Mouse (Mus musculus): ENCODE measurements around the gene Triobp. TPM values are rescaled to one million over a fixed set of nuclear protein-coding genes. Genes with fewer than 3 reads are reported as not detected.

Triobp gene
- polyA plus RNA-seq, 1 experiment from 2014 or later = 46.5 TPM

DNA sequence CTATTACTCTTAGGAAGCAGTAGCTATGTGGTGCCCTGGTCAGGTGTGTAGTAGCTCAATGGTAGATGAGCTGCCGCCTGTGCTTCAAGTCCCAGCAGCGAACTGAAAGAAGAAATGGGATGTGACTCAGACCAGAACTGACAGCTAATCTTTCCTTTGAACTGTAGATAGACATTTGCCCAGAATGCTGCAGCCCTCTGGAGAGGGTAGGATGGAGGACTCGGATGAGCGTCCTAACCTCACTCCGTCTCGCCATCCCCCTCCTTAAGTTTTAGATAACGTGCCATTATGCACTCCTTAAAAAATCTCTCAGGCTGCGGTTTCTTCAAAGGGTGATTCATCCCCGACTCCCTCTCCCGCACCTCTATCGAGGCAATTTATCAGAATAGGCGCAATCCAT, 27.6 kb upstream of the Triobp start:
- ATAC-seq (ENCODE audit: low FRiP score, low TSS enrichment) (no peak), DNase-seq (no peak)
- Histone ChIP-seq H3K4me2 (ENCODE audit: low read length) (no peak overlapping the region), H3K9ac (replicated peaks; ENCODE audit: low read length) (no peak overlapping the region), H3K4me1 (ENCODE audit: control insufficient read depth, insufficient read depth, low read length) (peaks cover 18% of the 10 kb centered on the region), H3K36me3 (ENCODE audit: control insufficient read depth, insufficient read depth, low read length) (peaks cover 21% of the 10 kb centered on the region), H3K27me3 (ENCODE audit: control insufficient read depth, insufficient read depth, low read length) (no peaks in the 10 kb centered on the region), H3K4me3 (replicated peaks; ENCODE audit: low read depth, low read length) (no peak overlapping the region), H3K9me3 (ENCODE audit: control insufficient read depth, low read length) (no peaks in the 10 kb centered on the region), H3K27ac (replicated peaks; ENCODE audit: low read depth, low read length) (no peak overlapping the region)
- WGBS = 82% methylated on average over 12 of the region's 12 CpGs

DNA sequence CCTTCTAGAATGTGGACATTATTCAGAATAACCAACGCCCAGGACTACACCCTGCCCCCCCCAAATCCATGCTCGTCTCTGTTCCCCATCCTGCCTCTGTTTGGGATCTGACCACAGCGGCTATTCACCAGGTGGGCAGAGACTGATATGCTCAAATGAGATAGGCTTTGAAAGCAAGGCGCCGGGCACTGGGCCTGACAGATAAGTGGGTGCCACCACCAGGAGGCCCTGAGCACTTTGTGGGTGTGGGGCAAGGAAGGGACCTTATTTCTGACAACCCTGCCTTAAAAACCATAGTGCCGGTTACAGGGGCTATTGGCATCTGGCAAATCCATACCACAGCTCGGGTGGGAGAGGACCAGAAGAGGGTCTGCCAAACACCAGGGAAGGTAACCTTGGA, 24.8 kb upstream of the Triobp start:
- H3K9ac ChIP-seq (replicated peaks; ENCODE audit: low read length) = no peak overlapping the region
- ATAC-seq (ENCODE audit: low FRiP score, low TSS enrichment) = no peak

DNA sequence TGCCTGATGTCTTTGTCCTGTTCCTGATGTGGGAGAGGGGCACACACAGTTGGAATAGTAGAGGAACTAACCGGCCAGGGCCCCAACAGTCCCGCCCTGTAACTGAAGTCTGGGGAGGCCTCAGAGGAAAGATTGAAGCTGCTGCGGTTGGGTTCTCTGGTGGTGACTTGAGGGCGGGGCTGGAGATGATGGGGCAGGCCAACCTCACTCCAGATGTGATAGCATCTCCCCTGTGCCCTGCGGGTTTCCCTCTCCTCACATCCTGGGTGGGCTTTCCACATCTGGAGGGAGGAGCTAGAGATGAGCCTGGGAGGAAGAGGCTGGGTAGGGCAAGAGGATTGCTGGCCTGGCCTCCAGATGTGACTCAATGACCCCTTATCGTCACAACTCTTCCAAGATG, 23.9 kb upstream of the Triobp start:
- Histone ChIP-seq H3K27ac (replicated peaks; ENCODE audit: low read depth, low read length) (no peak overlapping the region), H3K36me3 (ENCODE audit: control insufficient read depth, insufficient read depth, low read length) (peaks cover 13% of the 10 kb centered on the region), H3K9me3 (ENCODE audit: control insufficient read depth, low read length) (no peaks in the 10 kb centered on the region), H3K4me1 (ENCODE audit: control insufficient read depth, insufficient read depth, low read length) (peaks cover 13% of the 10 kb centered on the region), H3K4me2 (ENCODE audit: low read length) (no peak overlapping the region), H3K27me3 (ENCODE audit: control insufficient read depth, insufficient read depth, low read length) (peaks cover 4% of the 10 kb centered on the region; the same call in 1 of the 2 replicates), H3K4me3 (replicated peaks; ENCODE audit: low read depth, low read length) (no peak overlapping the region), H3K9ac (replicated peaks; ENCODE audit: low read length) (no peak overlapping the region)
- ATAC-seq (ENCODE audit: low FRiP score, low TSS enrichment) = no peak
- WGBS = 79% methylated on average over 6 of the region's 6 CpGs
- no peak for DNase-seq

More for the DNA sequence above, 24.8 kb upstream of the Triobp start:
- no peak for DNase-seq
- Histone ChIP-seq H3K4me1 (ENCODE audit: control insufficient read depth, insufficient read depth, low read length) (peaks cover 10% of the 10 kb centered on the region), H3K9me3 (ENCODE audit: control insufficient read depth, low read length) (no peaks in the 10 kb centered on the region), H3K4me2 (ENCODE audit: low read length) (no peak overlapping the region), H3K4me3 (replicated peaks; ENCODE audit: low read depth, low read length) (no peak overlapping the region), H3K27ac (replicated peaks; ENCODE audit: low read depth, low read length) (no peak overlapping the region), H3K36me3 (ENCODE audit: control insufficient read depth, insufficient read depth, low read length) (peaks cover 20% of the 10 kb centered on the region), H3K27me3 (ENCODE audit: control insufficient read depth, insufficient read depth, low read length) (peaks cover 4% of the 10 kb centered on the region; the same call in 1 of the 2 replicates)
- 86% methylated on average over 7 of the region's 7 CpGs for WGBS

DNA sequence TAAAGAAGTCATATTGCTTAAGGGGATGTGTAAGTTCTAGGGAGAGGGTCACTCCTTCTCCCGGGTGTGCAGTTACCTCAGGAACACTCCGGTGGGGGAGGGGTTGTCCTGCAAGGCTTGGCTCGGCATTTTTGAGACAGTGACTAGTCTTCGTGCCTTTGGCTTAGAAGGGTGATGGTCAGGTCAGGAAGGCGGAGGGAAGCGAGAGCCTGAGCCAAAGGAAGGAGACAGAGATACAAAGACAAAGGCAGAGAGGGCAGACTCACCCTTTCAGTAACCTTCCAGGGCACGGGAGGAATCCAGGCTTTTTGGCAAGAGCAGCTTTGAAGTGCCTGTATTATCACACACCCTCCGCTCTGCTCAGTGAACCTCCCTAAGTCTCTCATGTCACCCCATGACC, 22.4 kb upstream of the Triobp start:
- Histone ChIP-seq H3K9me3 (ENCODE audit: control insufficient read depth, low read length) (no peaks in the 10 kb centered on the region), H3K27ac (replicated peaks; ENCODE audit: low read depth, low read length) (no peak overlapping the region), H3K9ac (replicated peaks; ENCODE audit: low read length) (0 out of 2 replicates have a peak overlapping the region, but pooled peaks have one; percentile 12), H3K4me1 (ENCODE audit: control insufficient read depth, insufficient read depth, low read length) (peaks cover 13% of the 10 kb centered on the region), H3K36me3 (ENCODE audit: control insufficient read depth, insufficient read depth, low read length) (no peaks in the 10 kb centered on the region), H3K4me2 (ENCODE audit: low read length) (no peak overlapping the region), H3K4me3 (replicated peaks; ENCODE audit: low read depth, low read length) (no peak overlapping the region), H3K27me3 (ENCODE audit: control insufficient read depth, insufficient read depth, low read length) (peaks cover 4% of the 10 kb centered on the region; the same call in 1 of the 2 replicates)
- ATAC-seq (ENCODE audit: low FRiP score, low TSS enrichment) = no peak
- no peak for DNase-seq
- WGBS = 37% methylated on average over 8 of the region's 8 CpGs

DNA sequence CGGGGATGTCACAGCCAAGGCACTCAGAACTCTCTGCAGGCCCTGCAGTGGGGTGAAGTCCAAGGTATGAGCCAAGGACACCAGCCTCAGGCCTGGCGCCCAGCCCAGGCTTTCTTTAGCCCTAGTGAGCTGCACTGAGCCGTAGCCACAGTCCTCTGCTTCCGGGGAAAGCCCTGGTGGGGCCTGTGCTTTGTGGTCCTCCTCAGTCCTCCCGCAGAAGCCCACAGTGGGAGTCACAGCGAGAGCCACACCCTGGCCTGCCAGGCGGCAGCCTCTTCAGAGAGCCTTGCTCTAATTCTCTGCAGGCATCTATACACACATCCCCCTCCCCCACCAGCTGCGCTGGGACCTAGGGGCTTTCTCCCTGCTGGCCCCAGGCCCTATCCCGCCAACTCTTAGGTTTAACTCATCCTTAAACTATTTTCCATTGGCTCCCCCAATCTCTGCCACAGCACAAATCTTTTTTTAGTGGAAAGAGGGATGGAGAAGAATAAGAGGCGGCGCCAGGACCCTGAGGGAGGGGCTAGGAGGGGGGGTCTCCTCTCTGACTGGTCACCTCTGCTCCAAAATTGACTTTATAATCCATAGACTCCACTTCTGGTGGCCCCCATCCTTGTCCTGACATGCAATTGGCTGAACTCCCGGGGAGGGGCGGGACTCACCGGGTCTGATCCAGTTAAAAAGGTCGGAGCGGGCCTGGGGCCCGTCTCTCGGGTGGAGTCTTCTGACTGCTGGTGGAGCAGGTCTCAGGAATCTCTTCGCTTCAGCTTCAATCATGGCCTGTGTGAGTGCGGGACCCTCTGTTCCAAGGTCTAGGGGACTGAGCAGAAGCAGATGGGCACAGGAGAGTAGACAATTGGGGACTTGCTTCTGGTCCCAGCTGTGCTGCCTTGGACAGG, 21.3 kb upstream of the Triobp start, which contains the start of gene Lgals1:
Gene Lgals1, plus strand, starts transcription at position 705 of the 899 bp plus-strand sequence.
- Histone ChIP-seq H3K27ac (replicated peaks; ENCODE audit: low read depth, low read length) (no peak within 1 kb of the TSS), H3K36me3 (ENCODE audit: control insufficient read depth, insufficient read depth, low read length) (no peaks in the 10 kb centered on the region), H3K4me1 (ENCODE audit: control insufficient read depth, insufficient read depth, low read length) (peaks cover 13% of the 10 kb centered on the region), H3K27me3 (ENCODE audit: control insufficient read depth, insufficient read depth, low read length) (peaks cover 4% of the 10 kb centered on the region; the same call in 1 of the 2 replicates), H3K4me3 (replicated peaks; ENCODE audit: low read depth, low read length) (no peak within 1 kb of the TSS), H3K9me3 (ENCODE audit: control insufficient read depth, low read length) (no peaks in the 10 kb centered on the region), H3K4me2 (ENCODE audit: low read length) (peak within 1 kb of the TSS; percentile 59), H3K9ac (replicated peaks; ENCODE audit: low read length) (0 out of 2 replicates have a peak within 1 kb of the TSS, but pooled peaks have one; percentile 12)
- WGBS = 6% methylated on average over 20 of the region's 20 CpGs
- DNase-seq = peak; percentile 73
- peak; percentile 66 for ATAC-seq (ENCODE audit: low FRiP score, low TSS enrichment)

DNA sequence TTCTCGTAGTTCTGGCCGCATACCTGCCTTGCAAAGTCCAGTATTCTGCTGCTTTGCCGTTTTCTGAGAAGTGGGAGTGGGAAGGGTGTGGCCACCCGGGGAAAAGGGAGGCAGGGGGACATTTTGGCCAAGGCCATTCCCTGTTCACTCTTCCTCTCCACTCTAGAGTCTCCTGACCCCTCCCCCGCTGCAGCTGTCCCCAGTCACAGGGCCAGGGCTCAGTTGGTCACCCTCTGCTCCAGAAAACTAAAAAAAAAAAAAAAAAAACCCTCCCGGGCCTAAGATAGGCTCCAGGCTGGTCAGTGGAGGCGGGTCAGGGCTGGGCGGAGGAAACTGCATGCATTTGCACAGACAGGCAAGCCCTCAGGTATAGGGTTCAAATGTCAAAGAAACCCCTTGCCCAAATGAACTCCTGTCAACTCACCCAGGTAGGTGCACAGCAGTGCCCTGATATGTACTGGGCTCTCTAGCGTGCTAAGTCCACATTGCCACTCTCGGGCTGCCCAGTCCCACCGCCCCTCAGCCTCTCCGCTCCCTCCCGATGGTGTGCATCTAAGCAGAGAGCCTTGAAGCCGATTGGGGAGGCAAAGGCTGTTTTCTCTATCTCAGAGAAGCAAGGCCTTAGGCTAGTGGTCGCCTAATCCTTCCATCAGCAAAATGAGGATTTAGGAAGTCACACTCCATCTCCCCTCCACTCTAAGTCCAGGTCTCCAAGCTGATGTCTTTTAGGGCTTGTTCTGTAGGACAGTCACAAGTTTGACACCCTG, 20.3 kb upstream of the Triobp start:
- H3K9ac ChIP-seq (replicated peaks; ENCODE audit: low read length) = peak overlapping the region; percentile 29; the same call in 1 of the 2 replicates
- no peak for ATAC-seq (ENCODE audit: low FRiP score, low TSS enrichment)
- no peak overlapping the region for H3K4me3 ChIP-seq (replicated peaks; ENCODE audit: low read depth, low read length)
- no peaks in the 10 kb centered on the region for H3K36me3 ChIP-seq (ENCODE audit: control insufficient read depth, insufficient read depth, low read length)
- no peak for DNase-seq
- peaks cover 4% of the 10 kb centered on the region; the same call in 1 of the 2 replicates for H3K27me3 ChIP-seq (ENCODE audit: control insufficient read depth, insufficient read depth, low read length)
- H3K4me2 ChIP-seq (ENCODE audit: low read length) = peak overlapping the region; percentile 59
- WGBS = 21% methylated on average over 15 of the region's 15 CpGs
- H3K27ac ChIP-seq (replicated peaks; ENCODE audit: low read depth, low read length) = no peak overlapping the region
- H3K9me3 ChIP-seq (ENCODE audit: control insufficient read depth, low read length) = no peaks in the 10 kb centered on the region
- peaks cover 13% of the 10 kb centered on the region for H3K4me1 ChIP-seq (ENCODE audit: control insufficient read depth, insufficient read depth, low read length)

DNA sequence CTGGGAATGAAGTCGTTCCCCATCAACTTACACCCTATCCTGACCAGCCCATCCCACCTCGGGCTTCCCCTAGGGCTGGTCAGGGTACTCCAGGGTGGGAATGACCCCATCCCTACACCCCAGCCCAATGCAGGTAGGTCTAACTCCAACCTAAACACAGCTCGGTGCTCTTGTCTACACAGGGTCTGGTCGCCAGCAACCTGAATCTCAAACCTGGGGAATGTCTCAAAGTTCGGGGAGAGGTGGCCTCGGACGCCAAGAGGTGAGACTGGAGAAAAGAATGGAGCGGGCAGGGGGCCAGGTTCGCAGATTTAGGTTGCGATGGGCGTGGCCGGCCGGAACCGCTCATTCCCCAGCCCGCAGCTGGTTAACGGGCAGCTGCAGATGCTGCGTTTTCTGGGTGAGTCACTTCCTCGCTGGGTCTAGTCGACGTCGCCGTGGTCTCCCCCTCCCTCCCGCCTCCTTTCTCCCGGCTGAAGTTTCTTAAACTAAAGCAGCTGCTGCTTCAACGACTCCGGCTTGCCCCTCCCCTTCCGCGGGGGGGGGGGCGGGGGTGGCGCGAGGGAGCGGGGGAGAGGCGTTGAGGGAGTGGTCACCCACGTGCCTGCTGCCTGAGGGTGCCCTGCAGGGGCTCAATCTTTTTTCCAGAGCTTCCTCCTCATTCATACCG, 19.6 kb upstream of the Triobp start:
- Histone ChIP-seq H3K36me3 (ENCODE audit: control insufficient read depth, insufficient read depth, low read length) (no peaks in the 10 kb centered on the region), H3K9me3 (ENCODE audit: control insufficient read depth, low read length) (no peaks in the 10 kb centered on the region), H3K9ac (replicated peaks; ENCODE audit: low read length) (peak overlapping the region; percentile 29; the same call in 1 of the 2 replicates), H3K4me2 (ENCODE audit: low read length) (peak overlapping the region; percentile 59), H3K27ac (replicated peaks; ENCODE audit: low read depth, low read length) (no peak overlapping the region), H3K27me3 (ENCODE audit: control insufficient read depth, insufficient read depth, low read length) (peaks cover 4% of the 10 kb centered on the region; the same call in 1 of the 2 replicates), H3K4me3 (replicated peaks; ENCODE audit: low read depth, low read length) (peak overlapping the region; percentile 24), H3K4me1 (ENCODE audit: control insufficient read depth, insufficient read depth, low read length) (peaks cover 13% of the 10 kb centered on the region)
- WGBS = under 1% methylated on average over 34 of the region's 35 CpGs
- ATAC-seq (ENCODE audit: low FRiP score, low TSS enrichment) (peak; percentile 25; the same call in 1 of the 2 replicates), DNase-seq (peak; percentile 57)

DNA sequence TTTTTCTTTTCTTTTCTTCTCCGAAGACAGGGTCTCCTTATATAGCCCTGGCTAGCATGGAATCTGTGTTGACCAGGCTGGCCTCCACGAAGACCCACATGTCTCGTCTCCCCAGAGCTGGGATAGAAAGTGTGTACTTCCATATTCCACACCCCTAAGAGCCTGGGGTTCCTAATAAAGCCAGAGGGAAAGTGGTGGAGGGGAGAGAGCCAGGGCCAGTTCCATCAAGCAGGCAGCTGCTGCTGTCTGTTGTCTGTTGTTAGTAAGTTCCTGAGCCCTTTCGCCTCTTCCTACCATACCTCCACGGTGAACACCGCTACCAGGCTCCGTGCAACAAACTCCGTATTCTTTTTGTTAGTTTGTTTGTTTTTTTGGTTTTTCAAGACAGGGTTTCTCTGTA, 19.0 kb upstream of the Triobp start:
- no peak for ATAC-seq (ENCODE audit: low FRiP score, low TSS enrichment)
- H3K9me3 ChIP-seq (ENCODE audit: control insufficient read depth, low read length) = no peaks in the 10 kb centered on the region
- no peak overlapping the region for H3K4me3 ChIP-seq (replicated peaks; ENCODE audit: low read depth, low read length)
- no peak overlapping the region for H3K27ac ChIP-seq (replicated peaks; ENCODE audit: low read depth, low read length)
- H3K4me1 ChIP-seq (ENCODE audit: control insufficient read depth, insufficient read depth, low read length) = peaks cover 13% of the 10 kb centered on the region
- DNase-seq = no peak
- H3K36me3 ChIP-seq (ENCODE audit: control insufficient read depth, insufficient read depth, low read length) = no peaks in the 10 kb centered on the region
- H3K4me2 ChIP-seq (ENCODE audit: low read length) = peak overlapping the region; percentile 59
- H3K27me3 ChIP-seq (ENCODE audit: control insufficient read depth, insufficient read depth, low read length) = peaks cover 4% of the 10 kb centered on the region; the same call in 1 of the 2 replicates
- WGBS = 55% methylated on average over 8 of the region's 8 CpGs
- no peak overlapping the region; the same call in 1 of the 2 replicates for H3K9ac ChIP-seq (replicated peaks; ENCODE audit: low read length)

Measured in midbrain, embryonic 14.5 days (tissue).